Mouse (Mus musculus) skeletal muscle tissue, adult 2 months (tissue): ENCODE results near the gene Slx4ip.

Experiments used
- DNase-seq: peaks from one replicate; pipeline ENCODE4 v3.0.0-alpha.2; 2012; ENCODE audit warnings: low read depth, low spot score

Gene Slx4ip

GRCm38 (mm10) chr2:136947500-136947899 lies 56.5 kb downstream of the Slx4ip start:
- no peak for DNase-seq

DNA sequence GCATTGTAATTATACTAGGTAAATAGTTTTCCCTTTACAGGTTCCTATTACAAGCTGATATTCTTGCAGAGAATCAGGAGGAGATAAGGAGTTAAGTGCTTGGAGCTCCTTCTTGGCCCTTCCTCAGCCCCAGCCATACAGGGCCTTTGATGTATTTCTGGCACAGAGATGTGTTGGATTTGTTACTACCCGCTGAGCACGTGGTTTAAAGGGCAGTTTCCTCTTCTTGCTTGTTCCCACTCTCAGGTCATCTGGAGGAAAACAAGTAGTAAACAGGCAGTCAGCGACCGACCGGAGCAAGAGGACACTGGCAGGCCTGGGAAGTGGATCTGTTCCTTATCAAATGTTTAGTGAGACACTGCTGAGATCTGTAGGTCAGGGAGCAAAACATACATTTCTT lies 56.9 kb downstream of the Slx4ip start:
- DNase-seq: peak; percentile 81

DNA sequence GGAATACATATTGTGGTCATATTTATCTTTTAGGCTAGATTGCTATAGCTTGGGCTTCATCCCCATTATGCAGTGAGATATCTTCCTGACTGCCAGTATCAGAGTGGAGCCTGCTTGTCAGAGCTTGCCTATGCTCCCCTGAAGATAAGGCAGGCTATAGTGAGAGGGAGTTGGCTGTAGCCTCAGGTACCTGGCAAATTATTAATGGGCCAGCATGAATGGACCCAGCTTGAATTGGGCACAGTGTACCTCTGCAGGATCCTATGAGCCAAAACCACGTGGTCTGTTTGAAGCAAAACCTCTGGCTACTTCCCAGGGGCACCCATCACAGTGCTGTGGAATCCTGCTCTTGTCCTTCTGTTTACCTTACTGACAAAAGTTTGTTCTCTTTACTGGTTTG lies 61.2 kb downstream of the Slx4ip start:
- DNase-seq: no peak

DNA sequence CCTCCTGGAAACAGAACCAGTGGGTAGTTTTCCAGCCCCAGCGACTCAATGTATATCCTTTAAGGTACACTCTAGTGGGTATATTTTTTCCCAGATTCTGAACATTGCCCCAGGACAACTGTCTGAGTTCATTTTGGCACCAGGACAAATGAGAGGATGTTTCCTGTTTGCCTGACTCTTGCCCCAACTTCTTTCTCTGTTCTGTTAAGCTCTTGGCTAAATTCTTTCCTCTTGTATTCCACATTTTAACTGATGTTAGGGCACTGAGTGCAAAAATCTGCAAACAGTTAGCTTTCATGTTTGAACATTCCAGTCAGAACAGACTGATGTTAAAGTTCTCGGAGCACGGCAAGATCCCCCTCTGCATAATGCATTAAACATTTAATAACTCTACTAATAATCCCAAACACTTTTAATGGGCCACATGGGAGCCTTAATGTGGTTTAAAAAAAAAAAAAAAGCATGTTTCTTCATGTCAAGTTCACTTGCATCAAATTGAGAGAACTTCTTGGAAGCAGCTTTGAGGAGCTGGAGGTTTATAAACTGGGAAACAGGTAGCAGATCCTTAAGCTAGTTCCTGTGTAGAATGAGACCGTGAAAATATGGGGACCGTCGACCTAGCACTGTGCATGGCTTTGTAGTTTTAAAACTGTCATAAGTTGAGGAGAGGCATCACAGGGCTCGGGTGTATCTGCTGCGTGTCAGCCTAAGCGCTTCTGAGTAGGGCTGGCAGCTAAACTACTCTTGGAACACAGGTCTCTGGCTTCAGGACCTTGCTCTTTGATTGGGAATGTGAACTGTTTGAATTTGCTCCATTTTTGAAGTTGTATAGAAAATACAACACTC lies 64.9 kb downstream of the Slx4ip start:
- DNase-seq: no peak

- DNase-seq: no peak
Measured at GRCm38 (mm10) chr2:136958697-136959096, 67.7 kb downstream of the Slx4ip start.

DNA sequence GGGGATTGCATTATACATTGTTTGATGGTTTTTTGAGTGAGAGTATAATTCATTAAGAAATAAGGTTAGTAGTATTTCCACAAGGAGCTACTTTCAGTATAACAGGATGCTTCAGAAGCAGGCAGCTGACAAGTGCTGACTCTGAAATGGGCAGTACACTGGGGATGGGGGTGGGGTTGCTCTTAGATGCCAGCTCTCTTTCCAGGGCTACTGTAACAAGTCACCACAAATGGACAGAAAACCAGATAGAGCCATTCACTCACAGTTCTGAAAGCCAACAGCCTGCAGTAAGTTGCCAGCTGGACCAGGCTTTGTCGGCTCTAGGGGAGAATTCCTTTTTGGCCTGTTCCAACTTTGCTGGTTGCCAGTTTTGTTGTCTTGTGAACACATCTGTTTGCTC lies 84.8 kb downstream of the Slx4ip start:
- no peak for DNase-seq

DNA sequence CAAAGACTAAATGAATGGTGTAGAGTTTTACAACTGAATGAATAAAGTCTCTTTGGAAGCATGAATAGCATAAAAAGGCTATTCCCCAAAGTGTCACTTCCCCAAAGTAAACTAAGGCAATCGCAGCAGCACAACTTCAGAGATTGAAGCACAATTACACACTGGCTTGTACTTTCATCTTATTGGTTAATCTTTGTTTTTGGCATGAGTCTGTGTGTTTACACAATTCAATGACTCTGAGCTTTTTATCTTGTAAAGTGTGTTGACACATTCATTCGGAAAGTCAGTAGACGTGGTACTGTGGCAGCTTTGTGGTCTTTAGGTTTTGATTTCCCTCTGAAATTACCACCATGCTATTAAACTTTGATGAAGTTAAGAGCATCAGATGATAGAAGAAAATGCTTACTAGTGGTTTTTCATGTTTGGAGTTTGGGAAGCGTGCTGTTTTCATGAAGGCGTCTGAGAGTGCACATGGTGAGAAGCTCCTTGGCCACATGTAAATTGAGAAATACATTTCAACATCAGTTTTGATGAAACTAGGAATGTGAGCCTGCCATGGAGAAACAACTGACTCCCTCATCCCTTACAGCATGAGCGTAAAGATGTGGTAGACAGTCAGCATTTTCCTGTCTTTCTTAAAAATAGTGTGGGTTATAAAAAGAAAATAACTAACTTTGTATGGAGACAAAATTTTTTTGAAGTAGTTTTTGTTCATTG lies 88.2 kb downstream of the Slx4ip start:
- DNase-seq: no peak

- no peak for DNase-seq
Measured at GRCm38 (mm10) chr2:136981062-136981879, 90.3 kb downstream of the Slx4ip start.

DNA sequence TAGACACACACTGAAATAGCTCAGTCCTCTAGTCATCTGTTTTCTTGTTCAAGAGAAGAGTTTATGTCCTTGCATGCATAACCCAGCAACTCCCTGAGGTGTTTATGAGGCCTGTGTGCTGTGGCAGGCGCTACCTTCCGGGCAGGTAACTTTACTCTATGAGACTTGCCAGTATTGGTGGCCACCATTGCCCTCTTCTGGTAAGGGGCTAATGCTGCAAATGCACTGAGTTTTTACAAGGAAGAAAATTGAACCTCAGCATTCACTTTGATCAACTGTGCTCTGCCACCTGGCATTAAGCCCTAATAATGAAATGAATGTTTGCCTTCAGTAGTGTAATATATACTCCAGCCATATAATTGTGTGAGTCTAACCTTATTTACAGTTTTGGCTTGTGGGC lies 92.9 kb downstream of the Slx4ip start:
- no peak for DNase-seq

DNA sequence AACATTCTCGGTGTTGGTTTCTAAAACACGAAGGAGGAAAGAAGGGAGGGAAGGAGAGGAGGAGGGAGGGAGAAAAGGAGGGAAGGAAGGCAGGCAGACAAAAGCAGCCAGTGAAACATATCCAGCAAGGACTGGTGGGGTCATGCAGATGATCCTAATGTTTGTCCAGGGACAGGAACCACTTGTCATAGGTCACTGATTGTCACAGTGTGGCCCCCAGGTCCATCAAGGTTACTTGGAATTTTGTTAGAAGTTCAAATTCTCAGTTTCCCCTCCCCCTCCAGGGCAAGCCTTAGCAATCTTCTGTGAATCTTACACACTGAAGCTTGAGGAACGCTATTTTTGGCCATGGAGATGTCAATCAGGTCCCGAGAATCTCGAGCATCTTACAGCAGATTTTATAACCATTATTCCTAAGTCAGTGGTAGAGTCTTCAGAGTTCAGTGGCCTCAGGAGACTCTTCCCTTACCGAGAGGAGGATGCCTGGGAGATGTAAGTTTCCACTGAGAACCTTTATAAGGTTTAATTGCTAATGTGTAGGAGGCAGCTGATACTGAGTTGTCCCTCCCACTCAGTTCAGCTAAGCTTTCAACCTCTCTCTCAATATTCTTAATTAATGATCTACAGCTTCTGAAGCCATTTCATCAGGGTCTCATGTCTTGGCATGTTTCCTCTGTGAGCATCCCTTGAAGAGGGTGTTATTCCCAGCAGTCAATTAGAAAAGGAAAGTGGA lies 95.1 kb downstream of the Slx4ip start:
- no peak for DNase-seq

DNA sequence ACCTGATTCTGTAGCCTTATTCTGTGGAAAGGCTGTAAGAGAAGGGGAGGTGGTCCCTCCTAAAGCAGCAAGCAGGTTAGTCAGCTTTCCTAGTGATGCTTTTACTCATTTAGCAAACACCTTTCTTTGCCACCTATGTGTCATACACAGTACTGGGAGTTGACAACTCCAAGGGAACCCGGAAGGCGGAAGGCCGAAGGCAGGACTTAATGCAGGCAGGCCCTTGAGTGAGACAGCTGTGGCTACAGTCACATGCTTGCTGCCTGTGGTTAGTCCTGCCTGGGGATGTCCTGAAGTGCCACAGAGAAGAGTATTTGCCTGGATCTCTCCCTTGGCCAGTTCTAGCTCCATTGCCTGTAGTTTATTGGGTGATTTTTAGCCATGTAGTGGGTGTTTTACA lies 102.1 kb downstream of the Slx4ip start:
- DNase-seq: no peak

DNA sequence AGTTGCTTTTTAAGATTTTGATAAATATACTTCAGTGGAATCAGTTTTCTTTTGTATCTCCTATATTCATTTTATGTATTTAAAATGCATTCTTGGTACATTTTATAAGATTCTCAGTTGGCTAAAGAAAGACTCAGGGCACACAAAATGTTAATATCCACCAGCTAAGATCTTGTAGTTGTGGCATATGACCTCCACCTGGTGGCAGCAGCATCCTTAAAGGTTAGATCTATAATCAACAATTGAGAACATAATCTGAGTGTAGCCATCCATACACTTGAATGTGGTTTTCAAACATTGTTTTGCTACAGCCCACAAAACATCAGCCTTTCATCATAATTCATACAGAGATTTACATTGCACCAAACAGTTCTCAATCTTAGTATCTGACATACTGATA lies 106.1 kb downstream of the Slx4ip start:
- no peak for DNase-seq

DNA sequence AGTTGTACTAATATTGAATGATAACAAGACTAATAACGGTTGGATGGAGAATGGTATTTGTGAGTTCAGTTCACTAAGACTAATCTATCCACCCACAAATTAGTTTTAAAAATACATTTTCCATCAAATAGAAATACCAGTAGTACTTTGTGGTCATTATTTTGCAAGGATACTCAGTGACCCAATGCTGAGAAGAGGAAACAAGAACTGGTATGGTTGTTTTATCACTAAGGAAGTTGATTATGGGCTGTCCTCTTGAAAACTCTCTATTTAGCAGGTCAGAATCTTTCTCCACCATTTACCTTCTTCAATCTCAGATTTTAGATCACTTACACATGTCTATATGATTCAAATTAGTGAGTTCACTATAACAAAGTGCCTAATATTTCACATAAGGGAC lies 111.0 kb downstream of the Slx4ip start:
- no peak for DNase-seq

- no peak for DNase-seq
Measured at GRCm38 (mm10) chr2:137006656-137007055, 115.6 kb downstream of the Slx4ip start.

DNA sequence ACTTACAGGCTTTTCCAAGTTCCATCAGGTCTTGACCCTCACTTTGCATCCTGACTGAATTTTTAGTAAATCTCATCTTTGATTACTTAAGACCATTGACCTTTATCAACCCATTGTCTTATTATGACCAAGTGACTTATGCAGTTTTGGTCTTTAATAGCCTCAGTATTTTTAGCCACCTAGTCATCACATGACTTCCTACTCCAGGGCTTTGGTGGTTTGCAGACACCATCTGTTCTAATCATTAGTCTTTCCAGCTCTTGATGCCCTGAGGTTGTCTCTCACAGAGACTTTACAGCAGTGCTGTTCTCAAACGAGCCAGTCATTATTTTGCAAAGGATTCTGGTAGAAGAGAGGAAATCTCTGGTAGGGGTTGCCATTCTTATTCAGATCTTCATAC lies 121.0 kb downstream of the Slx4ip start:
- peak; percentile 22 for DNase-seq

GRCm38 (mm10) chr2:137013151-137013550 lies 122.1 kb downstream of the Slx4ip start:
- peak; percentile 61 for DNase-seq

- DNase-seq: peak; percentile 20
Measured at GRCm38 (mm10) chr2:137013811-137014350, 122.9 kb downstream of the Slx4ip start.

- no peak for DNase-seq
Measured at GRCm38 (mm10) chr2:137014423-137014822, 123.4 kb downstream of the Slx4ip start.

GRCm38 (mm10) chr2:137044122-137044521 lies 153.1 kb downstream of the Slx4ip start:
- DNase-seq: no peak

GRCm38 (mm10) chr2:137049367-137049766 lies 158.3 kb downstream of the Slx4ip start:
- peak; percentile 31 for DNase-seq

DNA sequence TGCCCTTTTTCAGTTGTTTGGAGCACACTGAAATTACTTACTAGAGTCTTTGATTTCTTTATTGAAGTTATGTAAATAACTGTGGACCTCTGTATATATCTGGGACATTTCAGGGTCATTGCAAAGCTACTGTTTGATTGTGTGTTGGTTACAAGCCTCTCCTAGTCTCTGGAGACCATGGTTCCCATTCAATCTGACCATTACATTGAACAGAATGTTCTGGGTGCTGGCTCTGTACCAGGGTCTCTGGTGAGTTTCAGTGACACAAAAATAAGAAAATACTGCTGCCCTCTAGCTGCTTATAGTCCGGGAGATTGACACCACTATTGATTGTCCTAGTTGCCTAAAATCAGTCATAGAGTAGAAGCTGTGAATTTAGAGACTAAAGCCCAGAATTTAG lies 158.9 kb downstream of the Slx4ip start:
- peak; percentile 50 for DNase-seq
